Comparison of ENCODE assay signal across 1 mouse cellular context in the genomic region with DNA sequence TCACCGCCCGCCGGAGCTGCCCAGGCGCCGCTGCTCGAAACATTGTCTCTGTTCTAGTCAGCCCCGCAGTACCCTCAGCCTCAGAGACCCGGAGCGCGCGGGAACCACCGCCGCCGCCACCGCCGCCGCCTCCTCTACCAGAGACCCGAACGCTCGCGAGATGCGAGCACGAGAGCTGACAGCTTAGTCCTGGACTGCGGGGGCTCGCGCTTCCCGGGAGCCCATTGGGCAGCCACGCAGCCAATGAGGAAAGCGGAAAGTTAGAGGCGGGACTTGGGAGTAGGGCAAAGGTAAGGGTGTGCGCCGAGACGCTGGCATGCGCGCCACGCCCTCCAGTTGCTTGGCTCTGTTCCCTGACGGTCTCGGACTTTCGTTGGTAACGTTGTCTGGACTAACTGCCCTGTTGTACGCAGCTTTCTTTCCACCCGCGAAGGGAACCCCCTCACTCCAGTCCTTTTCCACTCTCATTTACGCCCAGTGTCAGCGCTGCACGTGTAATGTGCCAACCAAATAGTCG.
TF ChIP-seq lines count a peak whose summit lies in the region.

TSS of gene Etfa (minus strand) at position 217 of the 517 bp plus-strand sequence.

TF ChIP-seq in CH12.LX, 34 proteins besides CTCF, POLR2A, EP300 and RAD21 (continued from another document):
- TF ChIP-seq IRF4 (IDR thresholded peaks at IDR 0.05; ENCODE audit: low read depth, low read length) (no peak), SIN3A (IDR thresholded peaks at IDR 0.05; ENCODE audit: low read length) (no peak; the same call in 1 of the 2 replicates), JUN (IDR thresholded peaks at IDR 0.05; ENCODE audit: insufficient read depth, low read depth, low read length) (no peak), MAZ (IDR thresholded peaks at IDR 0.05; ENCODE audit: low read depth, low read length) (no peak), PAX5 (IDR thresholded peaks at IDR 0.05; ENCODE audit: low read length) (no peak), MYC (IDR thresholded peaks at IDR 0.05; ENCODE audit: low read depth, low read length) (peak; percentile 65; the same call in 1 of the 2 replicates), E2F4 (IDR thresholded peaks at IDR 0.05; ENCODE audit: insufficient replicate concordance, low read depth, low read length) (no peak), ELF1 (IDR thresholded peaks at IDR 0.05; ENCODE audit: low read depth, low read length) (no peak), USF2 (conservative IDR thresholded peaks at IDR 0.05; ENCODE audit: low read depth, low read length) (no peak), UBTF (IDR thresholded peaks at IDR 0.05; ENCODE audit: low read depth, low read length) (no peak), POLR2AphosphoS2 (IDR thresholded peaks at IDR 0.05; ENCODE audit: low read depth, low read length) (no peak), CHD2 (IDR thresholded peaks at IDR 0.05; ENCODE audit: low read length) (peak; percentile 98), CHD1 (IDR thresholded peaks at IDR 0.05; ENCODE audit: low read depth, low read length) (no peak), HCFC1 (IDR thresholded peaks at IDR 0.05; ENCODE audit: low read depth, low read length) (peak; percentile 5; the same call in 1 of the 2 replicates), TCF12 (IDR thresholded peaks at IDR 0.05; ENCODE audit: low read depth, low read length) (0 out of 2 replicates have a peak, but pooled peaks have one; percentile 9), USF1 (IDR thresholded peaks at IDR 0.05; ENCODE audit: low read depth, low read length) (no peak)
